Mouse (Mus musculus) megakaryocyte, embryonic 14.5 days (primary cell): ENCODE data around the gene Abcb9. TPM values are rescaled to one million over a fixed set of nuclear protein-coding genes. Genes with fewer than 3 reads are reported as not detected.

Experiments
- H3K27me3 ChIP-seq: replicated peaks from 2 replicates; pipeline ENCODE3; 2012; ENCODE audit warnings: inconsistent platforms
- H3K36me3 ChIP-seq: replicated peaks from 2 replicates; pipeline ENCODE3; 2012; ENCODE audit warnings: low read length, inconsistent platforms, mixed read lengths
- H3K4me1 ChIP-seq: 2 replicates; pipeline ENCODE4 v1.6.1; 2012; ENCODE audit warnings: inconsistent platforms
- H3K4me3 ChIP-seq: replicated peaks from 2 replicates; pipeline ENCODE3; 2012; ENCODE audit warnings: moderate library complexity, mild to moderate bottlenecking, inconsistent platforms
- H3K9me3 ChIP-seq: 2 replicates; pipeline ENCODE4 v1.6.1; 2012; ENCODE audit warnings: inconsistent platforms
- FLI1 ChIP-seq: IDR thresholded peaks from 2 replicates; pipeline ENCODE4 v1.6.1; 2012; ENCODE audit warnings: low read length, inconsistent platforms, mixed read lengths
- GATA1 ChIP-seq: IDR thresholded peaks from 3 replicates; pipeline ENCODE4 v1.6.1; 2012; ENCODE audit warnings: mixed read lengths, low read length, inconsistent platforms, borderline replicate concordance
- polyA plus RNA-seq: library from polyadenylated mRNA; stranded (reverse); fragments of >175 nt; gene quantifications from 2 replicates; pipeline ENCODE4 v1.2.3, GENCODE M21; 2012; ENCODE audit warnings: low replicate concordance; ENCODE audit not compliant: insufficient read depth

The Abcb9 gene
- polyA plus RNA-seq, 1 experiment: 23.8 TPM

DNA sequence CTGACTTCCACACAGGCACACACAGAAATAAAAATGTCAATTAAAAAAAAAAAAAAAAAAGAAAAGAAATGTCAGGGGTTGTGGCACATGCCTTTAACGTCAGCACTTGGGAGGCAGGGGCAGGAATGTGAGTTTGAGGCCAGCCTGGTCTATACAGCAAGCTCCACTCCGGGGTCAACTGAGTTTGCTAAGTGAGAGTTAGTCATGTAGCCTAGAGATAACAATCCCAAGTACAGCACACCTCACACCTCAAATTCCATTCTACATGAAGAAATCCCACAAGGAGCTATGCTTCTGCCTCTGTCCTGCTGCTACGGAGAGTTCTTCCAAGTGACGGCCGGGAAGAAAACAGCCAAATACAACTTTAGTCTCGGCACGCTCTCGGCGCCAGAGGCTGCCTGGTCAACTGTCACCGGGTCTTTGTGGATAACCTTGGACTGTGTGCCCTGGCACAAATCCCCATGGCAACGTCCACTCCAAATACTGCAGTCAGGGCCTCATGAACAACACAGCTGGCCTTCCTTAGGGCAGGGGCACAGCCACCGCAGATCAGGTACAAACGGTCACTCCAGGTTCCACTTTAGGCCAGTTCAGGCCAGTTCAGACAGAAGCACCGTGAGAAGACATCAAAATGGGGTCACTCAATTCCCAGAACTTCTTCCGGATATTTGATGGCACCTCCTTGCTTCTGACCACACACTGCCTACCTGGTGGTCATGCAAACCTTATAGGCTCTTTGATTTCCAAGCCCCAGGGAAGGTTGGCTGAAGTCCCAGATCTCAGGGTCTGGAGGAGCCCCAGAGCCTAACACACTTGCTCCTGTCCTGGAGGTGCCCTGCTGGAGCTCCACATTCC, 69.8 kb downstream of the Abcb9 start:
- peak overlapping the region; percentile 82 for H3K4me3 ChIP-seq
- no peaks in the 10 kb centered on the region for H3K9me3 ChIP-seq
- peaks cover 93% of the 10 kb centered on the region for H3K36me3 ChIP-seq
- no peaks in the 10 kb centered on the region for H3K27me3 ChIP-seq
- peaks cover 99% of the 10 kb centered on the region for H3K4me1 ChIP-seq
- no peak for TF ChIP-seq FLI1
- TF ChIP-seq GATA1: no peak

DNA sequence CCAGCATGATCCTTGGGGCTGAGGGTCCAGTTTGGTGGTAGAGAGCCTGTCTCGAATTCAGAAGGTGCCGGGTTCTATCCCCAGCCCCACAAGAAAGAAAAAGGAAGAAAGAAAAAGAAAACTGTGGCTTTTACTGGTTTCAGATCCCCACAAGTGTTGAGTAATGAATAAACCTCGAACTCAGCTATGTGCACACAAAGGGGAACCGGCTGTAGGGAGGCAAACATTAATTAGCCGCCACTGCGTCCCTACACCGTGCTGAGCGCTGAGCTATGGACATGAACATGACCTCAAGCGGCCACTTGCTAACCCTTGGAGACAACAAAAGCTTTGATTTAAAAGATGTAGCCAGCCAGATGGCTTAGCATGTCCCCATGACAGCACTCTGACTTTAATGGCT, 70.5 kb downstream of the Abcb9 start:
- TF ChIP-seq GATA1 (no peak), FLI1 (no peak)
- H3K4me1 ChIP-seq: peaks cover 99% of the 10 kb centered on the region
- no peaks in the 10 kb centered on the region for H3K27me3 ChIP-seq
- no peaks in the 10 kb centered on the region for H3K9me3 ChIP-seq
- peak overlapping the region; percentile 85 for H3K4me3 ChIP-seq
- peaks cover 93% of the 10 kb centered on the region for H3K36me3 ChIP-seq

DNA sequence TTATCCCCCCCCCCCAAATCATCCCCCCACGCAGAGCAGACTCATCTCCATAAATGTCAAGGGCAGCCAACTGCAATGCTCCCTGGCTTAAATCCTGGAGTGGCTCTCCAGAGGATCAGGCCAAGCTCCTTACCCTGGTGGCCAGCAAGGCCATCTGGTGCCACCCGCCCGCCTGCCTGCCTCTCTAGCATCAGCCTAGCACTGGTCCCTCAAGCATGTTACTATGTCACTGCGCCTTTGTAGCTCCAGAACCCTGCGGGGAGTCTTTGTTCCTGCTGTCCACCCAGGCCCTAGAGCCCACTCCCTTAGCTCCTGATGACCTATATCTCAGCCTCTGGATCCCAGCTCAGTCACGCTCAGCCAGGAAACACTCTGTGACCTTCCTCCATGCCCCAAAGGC, 70.9 kb downstream of the Abcb9 start:
- Histone ChIP-seq H3K4me3 (peak overlapping the region; percentile 85), H3K9me3 (no peaks in the 10 kb centered on the region), H3K36me3 (peaks cover 93% of the 10 kb centered on the region), H3K27me3 (no peaks in the 10 kb centered on the region), H3K4me1 (peaks cover 100% of the 10 kb centered on the region)
- TF ChIP-seq FLI1 (no peak), GATA1 (no peak)

- H3K4me1 ChIP-seq: peaks cover 100% of the 10 kb centered on the region
- H3K27me3 ChIP-seq: no peaks in the 10 kb centered on the region
- peak overlapping the region; percentile 89 for H3K4me3 ChIP-seq
- TF ChIP-seq FLI1 (no peak), GATA1 (no peak)
- no peaks in the 10 kb centered on the region for H3K9me3 ChIP-seq
- peaks cover 80% of the 10 kb centered on the region for H3K36me3 ChIP-seq
These were observed 73.2 kb downstream of the Abcb9 start for GRCm38 (mm10) chr5:124022365-124022764.

DNA sequence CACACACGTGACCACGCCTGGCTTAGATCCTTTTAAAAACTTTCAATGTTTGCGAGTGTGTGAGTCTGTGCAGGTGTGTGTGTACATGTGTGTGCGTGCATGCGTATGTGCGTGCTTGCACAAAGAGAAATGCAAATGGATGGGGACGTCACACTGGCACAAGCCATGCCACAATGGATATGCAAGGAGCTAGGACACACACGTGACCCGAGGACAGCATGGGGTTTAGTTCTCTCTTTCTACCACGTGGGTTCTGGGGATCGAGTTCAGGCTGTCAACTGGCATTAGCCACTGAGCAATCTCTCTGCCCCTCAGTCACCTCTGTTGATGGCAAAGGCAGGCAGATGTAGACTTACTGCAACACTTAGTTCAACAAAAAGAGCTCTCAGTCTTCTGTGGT, 73.9 kb downstream of the Abcb9 start:
- peaks cover 100% of the 10 kb centered on the region for H3K4me1 ChIP-seq
- TF ChIP-seq FLI1: no peak
- TF ChIP-seq GATA1: no peak
- peak overlapping the region; percentile 89 for H3K4me3 ChIP-seq
- peaks cover 81% of the 10 kb centered on the region for H3K36me3 ChIP-seq
- no peaks in the 10 kb centered on the region for H3K9me3 ChIP-seq
- H3K27me3 ChIP-seq: no peaks in the 10 kb centered on the region

GRCm38 (mm10) chr5:124021148-124021547, 74.5 kb downstream of the Abcb9 start:
- Histone ChIP-seq H3K36me3 (peaks cover 81% of the 10 kb centered on the region), H3K27me3 (no peaks in the 10 kb centered on the region), H3K9me3 (no peaks in the 10 kb centered on the region), H3K4me3 (peak overlapping the region; percentile 54), H3K4me1 (peaks cover 100% of the 10 kb centered on the region)
- no peak for TF ChIP-seq FLI1
- TF ChIP-seq GATA1: no peak

DNA sequence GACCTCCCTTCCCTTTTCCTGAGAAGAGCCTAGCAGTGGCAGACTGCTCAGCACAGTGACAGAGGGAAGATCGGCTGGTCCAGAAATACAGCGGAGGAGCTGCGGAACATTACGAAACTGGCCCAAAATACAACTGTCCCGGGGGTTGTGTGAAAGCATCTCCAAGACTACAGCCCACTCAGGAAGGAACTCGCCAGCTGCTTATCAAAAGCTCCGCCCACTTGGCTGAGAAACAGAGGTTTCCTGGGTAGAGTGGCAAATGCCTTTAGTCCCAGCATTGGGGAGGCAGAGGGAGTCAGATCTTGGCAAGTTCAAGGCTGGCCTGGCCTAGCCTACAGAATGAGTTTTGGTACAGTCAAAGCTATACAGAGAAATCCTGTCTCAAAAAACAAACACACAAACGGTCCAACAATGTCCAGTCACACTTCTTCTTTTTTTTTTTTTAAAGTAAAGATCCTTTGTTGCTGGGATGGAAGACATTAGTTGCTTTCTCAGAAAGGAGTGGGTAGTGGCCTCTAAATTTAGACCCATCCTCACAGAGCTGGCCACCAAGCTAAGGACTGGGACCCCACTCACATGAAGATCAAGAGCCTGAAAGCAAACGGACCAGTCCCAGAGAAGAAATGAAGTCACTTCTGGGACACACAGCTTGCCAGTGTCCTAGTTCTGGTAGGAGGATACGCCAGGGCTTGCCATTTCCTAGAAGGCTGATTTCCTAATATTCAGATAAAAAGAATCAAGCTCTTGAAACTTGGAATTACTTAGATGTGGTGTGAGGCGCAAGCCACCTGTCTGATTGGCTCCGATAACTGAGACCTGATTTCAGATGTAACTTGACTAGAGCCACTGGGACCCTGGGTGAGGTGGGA, 76.0 kb downstream of the Abcb9 start:
- TF ChIP-seq GATA1: peak; percentile 82; the same call in 2 of the 3 replicates
- peak; percentile 85; the same call in 1 of the 2 replicates for TF ChIP-seq FLI1

GRCm38 (mm10) chr5:124018651-124019050, 76.9 kb downstream of the Abcb9 start:
- peaks cover 78% of the 10 kb centered on the region for H3K36me3 ChIP-seq
- no peaks in the 10 kb centered on the region for H3K9me3 ChIP-seq
- H3K4me1 ChIP-seq: peaks cover 100% of the 10 kb centered on the region
- no peak for TF ChIP-seq FLI1
- TF ChIP-seq GATA1: no peak
- H3K4me3 ChIP-seq: peak overlapping the region; percentile 89
- H3K27me3 ChIP-seq: no peaks in the 10 kb centered on the region

More for the DNA sequence above, 76.0 kb downstream of the Abcb9 start:
- H3K27me3 ChIP-seq: no peaks in the 10 kb centered on the region
- no peaks in the 10 kb centered on the region for H3K9me3 ChIP-seq
- H3K36me3 ChIP-seq: peaks cover 77% of the 10 kb centered on the region
- H3K4me3 ChIP-seq: peak overlapping the region; percentile 89
- H3K4me1 ChIP-seq: peaks cover 100% of the 10 kb centered on the region

DNA sequence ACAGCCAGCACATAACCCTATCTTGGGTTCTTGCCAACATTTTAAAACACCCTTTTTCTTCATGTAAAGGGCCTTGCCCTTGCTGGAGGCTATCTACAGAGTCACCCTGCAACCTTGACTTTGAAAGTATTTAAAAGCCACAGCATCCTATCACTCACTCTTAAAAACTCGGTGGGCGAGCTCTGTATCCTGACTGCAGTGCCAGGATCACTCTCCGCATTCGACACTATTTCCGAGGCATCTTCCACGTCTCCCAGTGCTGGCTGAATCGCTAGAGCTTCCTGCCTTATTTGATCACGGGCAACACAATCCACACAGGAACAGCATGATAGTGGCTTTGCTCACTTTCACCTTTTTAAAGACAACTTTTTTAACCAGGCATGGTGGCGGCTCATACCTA, 77.7 kb downstream of the Abcb9 start:
- Histone ChIP-seq H3K9me3 (no peaks in the 10 kb centered on the region), H3K4me1 (peaks cover 100% of the 10 kb centered on the region), H3K36me3 (peaks cover 79% of the 10 kb centered on the region), H3K27me3 (no peaks in the 10 kb centered on the region), H3K4me3 (peak overlapping the region; percentile 89)
- no peak for TF ChIP-seq FLI1
- no peak for TF ChIP-seq GATA1

- Histone ChIP-seq H3K36me3 (peaks cover 81% of the 10 kb centered on the region), H3K4me1 (peaks cover 100% of the 10 kb centered on the region), H3K4me3 (peak overlapping the region; percentile 89), H3K27me3 (no peaks in the 10 kb centered on the region), H3K9me3 (no peaks in the 10 kb centered on the region)
- TF ChIP-seq FLI1 (no peak), GATA1 (no peak)
These were observed 79.2 kb downstream of the Abcb9 start for GRCm38 (mm10) chr5:124016291-124016821.
